Mouse (Mus musculus) hindbrain, embryonic 10.5 days (tissue): ENCODE measurements around the gene Def6. TPM values are rescaled to one million over a fixed set of nuclear protein-coding genes. Genes with fewer than 3 reads are reported as not detected.

Source experiments
- DNase-seq: peaks from one replicate; pipeline ENCODE4 v3.0.0-alpha.2; 2017; ENCODE audit warnings: low spot score
- H3K27ac ChIP-seq: fragments of 300-500 bp; sonication (generic); 2 replicates; pipeline ENCODE4 v1.5.1; 2016; ENCODE audit warnings: mild to moderate bottlenecking, moderate library complexity
- H3K27me3 ChIP-seq: fragments of 300-500 bp; sonication (generic); 2 replicates; pipeline ENCODE4 v1.6.1; 2016; ENCODE audit warnings: mild to moderate bottlenecking; ENCODE audit not compliant: poor library complexity, insufficient read depth, severe bottlenecking
- H3K36me3 ChIP-seq: fragments of 300-500 bp; sonication (generic); 2 replicates; pipeline ENCODE4 v1.6.1; 2016; ENCODE audit warnings: mild to moderate bottlenecking, moderate library complexity
- H3K4me1 ChIP-seq: fragments of 300-500 bp; sonication (generic); replicated peaks from 2 replicates; pipeline ENCODE4 v1.6.1; 2016; ENCODE audit warnings: mild to moderate bottlenecking
- H3K4me3 ChIP-seq: fragments of 300-500 bp; sonication (generic); 2 replicates; pipeline ENCODE4 v1.5.1; 2016; ENCODE audit warnings: mild to moderate bottlenecking, moderate library complexity
- H3K9me3 ChIP-seq: fragments of 300-500 bp; sonication (generic); 2 replicates; pipeline ENCODE4 v1.6.1; 2016; ENCODE audit warnings: mild to moderate bottlenecking, moderate library complexity
- WGBS: fragments of 180-500 bp; shearing (Covaris S2); methylation state at CpG from one replicate; pipeline ENCODE4 v1.1.7; 2016; 5-methylcytosine and 5-hydroxymethylcytosine counted together
- polyA plus RNA-seq: library from polyadenylated mRNA; unstranded; fragments of >200 nt; fragmentation: Nextera tagmentation; extraction: Ambion mirVana; gene quantifications from 2 replicates; pipeline ENCODE4 v1.2.1, GENCODE M21; 2016

Gene Def6
- polyA plus RNA-seq, 1 experiment from 2014 or later: 4.3 TPM

- Histone ChIP-seq H3K27me3 (no peaks in the 10 kb centered on the region), H3K36me3 (peaks cover 51% of the 10 kb centered on the region), H3K27ac (no peak overlapping the region), H3K9me3 (no peaks in the 10 kb centered on the region), H3K4me1 (0 out of 2 replicates have a peak, but pooled peaks cover 5% of the 10 kb centered on the region), H3K4me3 (no peak overlapping the region)
- no peak for DNase-seq
- 90% methylated on average over 5 of the region's 5 CpGs for WGBS
Measured at GRCm38 (mm10) chr17:28188313-28188712, 19.3 kb upstream of the Def6 start.

GRCm38 (mm10) chr17:28192754-28193153, 14.8 kb upstream of the Def6 start:
- H3K4me1 ChIP-seq: peaks cover 7% of the 10 kb centered on the region
- H3K36me3 ChIP-seq: peaks cover 75% of the 10 kb centered on the region
- WGBS: 86% methylated on average over 1 of the region's 1 CpGs
- no peaks in the 10 kb centered on the region for H3K9me3 ChIP-seq
- H3K4me3 ChIP-seq: no peak overlapping the region
- no peaks in the 10 kb centered on the region for H3K27me3 ChIP-seq
- no peak overlapping the region for H3K27ac ChIP-seq
- DNase-seq: no peak

DNA sequence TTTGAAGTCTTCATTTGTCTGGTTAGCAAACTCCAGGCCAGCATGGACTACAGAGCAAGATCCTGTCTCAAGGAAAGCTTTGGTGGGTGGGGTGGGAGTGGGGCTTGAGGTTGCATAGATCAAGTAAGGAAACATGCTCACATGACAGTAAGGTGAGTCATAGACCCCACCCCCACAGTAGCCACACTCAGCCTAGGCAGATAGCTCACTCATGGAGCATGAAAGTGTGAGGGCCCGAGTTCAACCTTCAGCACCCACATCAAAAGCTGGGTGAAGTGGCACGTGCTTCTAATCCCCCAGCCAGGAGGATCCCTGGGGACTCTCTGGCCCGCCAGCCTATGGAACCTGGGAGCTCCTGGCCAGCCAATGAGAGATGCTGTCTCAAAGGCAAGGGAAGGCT, 14.0 kb upstream of the Def6 start:
- WGBS: 89% methylated on average over 3 of the region's 3 CpGs
- H3K27me3 ChIP-seq: no peaks in the 10 kb centered on the region
- peaks cover 83% of the 10 kb centered on the region for H3K36me3 ChIP-seq
- H3K27ac ChIP-seq: no peak overlapping the region
- H3K4me3 ChIP-seq: no peak overlapping the region
- DNase-seq: no peak
- H3K4me1 ChIP-seq: peaks cover 12% of the 10 kb centered on the region
- H3K9me3 ChIP-seq: no peaks in the 10 kb centered on the region

GRCm38 (mm10) chr17:28195033-28195432, 12.5 kb upstream of the Def6 start:
- 94% methylated on average over 10 of the region's 10 CpGs for WGBS
- H3K4me3 ChIP-seq: no peak overlapping the region
- no peaks in the 10 kb centered on the region for H3K9me3 ChIP-seq
- H3K36me3 ChIP-seq: peaks cover 90% of the 10 kb centered on the region
- peaks cover 12% of the 10 kb centered on the region for H3K4me1 ChIP-seq
- no peak overlapping the region for H3K27ac ChIP-seq
- no peak for DNase-seq
- no peaks in the 10 kb centered on the region for H3K27me3 ChIP-seq

GRCm38 (mm10) chr17:28197646-28198045, 9.9 kb upstream of the Def6 start:
- H3K27me3 ChIP-seq: no peaks in the 10 kb centered on the region
- WGBS: 77% methylated on average over 18 of the region's 18 CpGs
- peak overlapping the region; percentile 45; the same call in 1 of the 2 replicates for H3K27ac ChIP-seq
- H3K9me3 ChIP-seq: no peaks in the 10 kb centered on the region
- H3K4me1 ChIP-seq: peaks cover 15% of the 10 kb centered on the region
- H3K36me3 ChIP-seq: peaks cover 92% of the 10 kb centered on the region
- H3K4me3 ChIP-seq: no peak overlapping the region
- no peak for DNase-seq

DNA sequence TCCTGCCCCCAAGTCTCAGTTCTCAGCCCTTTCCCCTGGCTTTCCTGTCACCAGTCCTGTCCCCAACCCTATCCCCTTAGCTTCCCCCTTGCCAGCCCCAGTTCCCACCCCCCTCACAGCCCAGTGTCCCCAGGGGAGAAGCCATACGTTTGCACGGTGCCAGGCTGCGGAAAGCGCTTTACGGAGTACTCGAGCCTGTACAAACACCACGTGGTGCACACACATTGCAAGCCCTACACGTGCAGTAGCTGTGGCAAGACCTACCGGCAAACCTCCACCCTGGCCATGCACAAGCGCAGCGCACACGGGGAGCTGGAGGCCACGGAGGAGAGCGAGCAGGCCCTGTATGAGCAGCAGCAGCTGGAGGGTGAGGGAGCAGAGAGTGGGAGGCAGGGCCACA, 5.6 kb upstream of the Def6 start:
- H3K27ac ChIP-seq: no peak overlapping the region
- peaks cover 78% of the 10 kb centered on the region for H3K36me3 ChIP-seq
- H3K9me3 ChIP-seq: no peaks in the 10 kb centered on the region
- H3K4me1 ChIP-seq: peaks cover 25% of the 10 kb centered on the region
- DNase-seq: no peak
- peaks cover 12% of the 10 kb centered on the region; the same call in 1 of the 2 replicates for H3K27me3 ChIP-seq
- 83% methylated on average over 14 of the region's 14 CpGs for WGBS
- H3K4me3 ChIP-seq: no peak overlapping the region

DNA sequence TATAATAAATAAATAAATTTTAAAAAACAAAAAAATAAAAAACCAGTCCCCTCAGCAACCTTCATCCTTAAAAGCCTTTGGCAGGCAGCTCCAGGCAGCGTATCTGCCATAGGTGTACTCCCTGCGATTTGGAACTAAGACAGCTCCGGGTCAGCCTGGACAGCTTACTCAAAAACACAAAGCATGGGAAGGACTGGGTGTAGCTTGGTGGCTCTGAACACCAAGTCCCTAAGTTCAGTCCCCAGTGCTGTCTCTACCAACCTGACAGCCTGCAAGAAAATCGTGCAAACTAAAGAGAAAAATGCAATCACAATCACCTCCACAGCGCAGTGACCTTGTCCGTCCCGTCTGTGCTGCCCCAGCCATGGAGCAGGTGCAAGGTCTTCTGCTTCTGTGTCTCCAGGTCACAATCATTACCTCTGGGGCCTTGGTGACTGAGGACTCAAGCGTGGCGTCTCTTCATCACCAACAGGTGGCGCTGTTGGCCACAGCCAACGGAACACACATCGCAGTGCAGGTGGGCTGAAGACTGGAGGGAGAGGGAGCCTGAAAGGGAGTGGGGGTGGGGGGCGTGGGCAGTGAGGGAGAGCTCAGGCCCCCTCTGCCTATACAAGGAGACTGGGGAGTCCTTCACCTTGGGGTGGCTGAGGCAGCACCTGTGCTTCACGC, 3.4 kb upstream of the Def6 start:
- no peak overlapping the region for H3K4me3 ChIP-seq
- no peaks in the 10 kb centered on the region for H3K9me3 ChIP-seq
- peak; percentile 63 for DNase-seq
- peaks cover 21% of the 10 kb centered on the region for H3K27me3 ChIP-seq
- H3K4me1 ChIP-seq: peaks cover 25% of the 10 kb centered on the region
- no peak overlapping the region for H3K27ac ChIP-seq
- H3K36me3 ChIP-seq: peaks cover 59% of the 10 kb centered on the region
- WGBS: 38% methylated on average over 14 of the region's 14 CpGs

GRCm38 (mm10) chr17:28205443-28205842, 2.1 kb upstream of the Def6 start:
- Histone ChIP-seq H3K4me1 (peaks cover 25% of the 10 kb centered on the region), H3K9me3 (no peaks in the 10 kb centered on the region), H3K27me3 (peaks cover 21% of the 10 kb centered on the region), H3K36me3 (peaks cover 46% of the 10 kb centered on the region), H3K4me3 (no peak overlapping the region), H3K27ac (no peak overlapping the region)
- DNase-seq: no peak
- WGBS: 94% methylated on average over 8 of the region's 8 CpGs

- 75% methylated on average over 8 of the region's 8 CpGs for WGBS
- Histone ChIP-seq H3K4me3 (no peak overlapping the region), H3K9me3 (no peaks in the 10 kb centered on the region)
Measured at GRCm38 (mm10) chr17:28207092-28207491, 486 bp upstream of the Def6 start.

GRCm38 (mm10) chr17:28208314-28208612, 685 bp downstream of the Def6 start:
- no peaks in the 10 kb centered on the region for H3K9me3 ChIP-seq
- H3K27me3 ChIP-seq: peaks cover 21% of the 10 kb centered on the region
- WGBS: 79% methylated on average over 8 of the region's 8 CpGs
- peak overlapping the region; percentile 37; the same call in 1 of the 2 replicates for H3K4me3 ChIP-seq
- no peak for DNase-seq
- H3K27ac ChIP-seq: peak overlapping the region; percentile 78
- peaks cover 18% of the 10 kb centered on the region for H3K36me3 ChIP-seq
- peaks cover 22% of the 10 kb centered on the region for H3K4me1 ChIP-seq

More at GRCm38 (mm10) chr17:28207092-28207491, 486 bp upstream of the Def6 start:
- H3K27ac ChIP-seq: peak overlapping the region; percentile 78; the same call in 1 of the 2 replicates
- peaks cover 21% of the 10 kb centered on the region for H3K27me3 ChIP-seq
- no peak for DNase-seq
- H3K4me1 ChIP-seq: peaks cover 23% of the 10 kb centered on the region
- peaks cover 30% of the 10 kb centered on the region for H3K36me3 ChIP-seq

GRCm38 (mm10) chr17:28209457-28210110, 2.0 kb downstream of the Def6 start:
- Histone ChIP-seq H3K36me3 (peaks cover 14% of the 10 kb centered on the region), H3K4me1 (peaks cover 20% of the 10 kb centered on the region), H3K27ac (no peak overlapping the region), H3K9me3 (no peaks in the 10 kb centered on the region), H3K27me3 (peaks cover 21% of the 10 kb centered on the region), H3K4me3 (no peak overlapping the region)
- 69% methylated on average over 4 of the region's 4 CpGs for WGBS
- DNase-seq: no peak

GRCm38 (mm10) chr17:28211921-28212341, 4.4 kb downstream of the Def6 start:
- Histone ChIP-seq H3K9me3 (no peaks in the 10 kb centered on the region), H3K4me1 (peaks cover 13% of the 10 kb centered on the region), H3K27me3 (peaks cover 13% of the 10 kb centered on the region), H3K36me3 (no peaks in the 10 kb centered on the region), H3K27ac (no peak overlapping the region), H3K4me3 (no peak overlapping the region)
- no peak for DNase-seq
- 81% methylated on average over 6 of the region's 6 CpGs for WGBS

GRCm38 (mm10) chr17:28212391-28212790, 4.8 kb downstream of the Def6 start:
- no peak for DNase-seq
- Histone ChIP-seq H3K27me3 (peaks cover 17% of the 10 kb centered on the region), H3K4me1 (peaks cover 11% of the 10 kb centered on the region), H3K27ac (no peak overlapping the region), H3K36me3 (no peaks in the 10 kb centered on the region), H3K4me3 (no peak overlapping the region), H3K9me3 (no peaks in the 10 kb centered on the region)
- 75% methylated on average over 9 of the region's 9 CpGs for WGBS
